Mouse (Mus musculus): Measurements from ENCODE around the gene Phlpp2. TPM values are rescaled to one million over a fixed set of nuclear protein-coding genes. Genes with fewer than 3 reads are reported as not detected.

The Phlpp2 gene
- polyA plus RNA-seq, 1 experiment from 2014 or later = 4.1 TPM

DNA sequence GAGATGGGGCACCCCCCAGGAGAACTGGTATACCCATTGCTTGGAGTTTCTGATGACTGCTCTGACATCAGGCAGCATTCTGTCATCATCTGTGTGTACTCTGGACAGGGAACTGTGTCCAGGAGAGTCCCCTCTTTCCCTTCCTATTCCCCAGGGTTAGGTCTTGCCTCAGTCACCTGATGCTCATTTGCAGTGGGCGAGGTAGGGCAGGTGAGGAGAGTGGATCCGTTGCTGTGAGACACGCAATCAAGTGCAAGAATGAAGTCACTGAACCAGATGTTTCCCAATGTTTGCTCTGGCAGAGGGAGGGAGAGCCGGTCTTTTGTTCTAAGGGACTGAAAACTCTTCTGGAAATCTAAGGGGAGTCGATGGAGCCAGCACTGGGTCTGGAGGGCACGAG is 111.0 kb downstream of the Phlpp2 start:
- H3K9ac ChIP-seq = no peak overlapping the region
- H3K36me3 ChIP-seq = no peaks in the 10 kb centered on the region
- H3K4me1 ChIP-seq (replicated peaks) = peaks cover 9% of the 10 kb centered on the region; the same call in 1 of the 2 replicates
- no peak for ATAC-seq (ENCODE audit: low FRiP score)
- H3K27ac ChIP-seq = no peak overlapping the region
- H3K4me3 ChIP-seq = no peak overlapping the region
- no peak overlapping the region for H3K4me2 ChIP-seq
- H3K9me3 ChIP-seq = no peaks in the 10 kb centered on the region
- H3K27me3 ChIP-seq = no peaks in the 10 kb centered on the region
- 78% methylated on average over 6 of the region's 6 CpGs for WGBS

DNA sequence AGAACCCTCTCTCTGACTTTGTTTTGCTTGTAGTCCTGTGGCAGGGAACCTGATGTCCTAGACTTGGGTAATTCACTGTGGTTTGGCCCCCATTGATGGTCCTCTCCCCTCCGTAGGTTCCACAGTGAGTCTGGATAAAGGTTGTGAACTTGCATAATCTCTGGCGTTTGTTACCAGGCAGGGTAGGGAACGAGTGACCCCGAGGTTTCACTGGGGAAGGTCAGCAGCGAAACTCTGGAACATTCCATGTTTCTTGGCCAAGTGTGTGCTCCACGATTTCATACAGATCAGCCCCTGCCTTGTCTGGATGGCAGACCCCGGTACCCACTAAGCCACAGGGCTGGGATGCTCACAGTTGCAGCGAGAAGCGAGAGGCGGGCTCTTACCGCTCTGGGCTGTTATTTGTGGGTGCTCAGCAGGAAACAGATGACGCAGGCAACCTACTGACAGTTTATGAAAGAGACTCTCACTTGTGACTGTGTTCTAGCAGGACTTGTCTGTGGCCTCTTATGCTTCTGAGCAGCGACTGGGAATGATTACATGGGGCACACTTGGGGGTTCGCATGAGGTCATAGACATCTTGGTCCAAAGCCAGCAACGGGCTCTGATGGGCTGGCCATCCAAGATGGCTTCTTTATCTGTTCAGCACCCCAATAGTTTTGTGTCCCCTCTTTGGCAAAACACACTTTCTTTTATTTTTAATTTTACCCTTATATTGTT is 114.2 kb downstream of the Phlpp2 start:
- Histone ChIP-seq H3K4me1 (replicated peaks) (peaks cover 11% of the 10 kb centered on the region; the same call in 1 of the 2 replicates), H3K9ac (no peak overlapping the region), H3K9me3 (no peaks in the 10 kb centered on the region), H3K4me3 (no peak overlapping the region), H3K4me2 (no peak overlapping the region), H3K27me3 (no peaks in the 10 kb centered on the region), H3K27ac (no peak overlapping the region), H3K36me3 (no peaks in the 10 kb centered on the region)
- 73% methylated on average over 15 of the region's 15 CpGs for WGBS
- no peak for ATAC-seq (ENCODE audit: low FRiP score)

DNA sequence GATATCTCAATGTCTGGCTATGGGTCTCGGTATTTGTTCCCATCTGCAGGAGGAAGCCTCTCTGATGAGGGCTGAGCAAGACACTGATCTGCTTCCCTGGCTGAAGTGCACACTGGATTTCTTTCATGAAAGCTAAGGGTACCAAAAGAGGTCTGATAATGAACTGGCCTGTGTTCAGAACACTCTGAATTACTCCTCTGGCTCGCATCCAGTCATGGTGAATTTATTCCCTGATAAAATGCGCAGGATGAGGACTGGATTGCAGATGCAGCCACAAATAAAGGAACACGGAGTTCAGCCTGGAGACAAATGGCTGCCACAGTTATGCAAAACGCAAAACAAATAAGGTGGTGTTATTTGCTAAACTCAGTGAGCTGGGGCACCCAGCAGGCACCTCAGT is 115.6 kb downstream of the Phlpp2 start:
- H3K4me2 ChIP-seq = no peak overlapping the region
- no peak overlapping the region for H3K9ac ChIP-seq
- 25% methylated on average over 5 of the region's 5 CpGs for WGBS
- H3K4me1 ChIP-seq (replicated peaks) = peaks cover 11% of the 10 kb centered on the region; the same call in 1 of the 2 replicates
- H3K27me3 ChIP-seq = no peaks in the 10 kb centered on the region
- no peaks in the 10 kb centered on the region for H3K9me3 ChIP-seq
- H3K36me3 ChIP-seq = no peaks in the 10 kb centered on the region
- no peak overlapping the region for H3K4me3 ChIP-seq
- H3K27ac ChIP-seq = peak overlapping the region; percentile 63
- no peak for ATAC-seq (ENCODE audit: low FRiP score)

DNA sequence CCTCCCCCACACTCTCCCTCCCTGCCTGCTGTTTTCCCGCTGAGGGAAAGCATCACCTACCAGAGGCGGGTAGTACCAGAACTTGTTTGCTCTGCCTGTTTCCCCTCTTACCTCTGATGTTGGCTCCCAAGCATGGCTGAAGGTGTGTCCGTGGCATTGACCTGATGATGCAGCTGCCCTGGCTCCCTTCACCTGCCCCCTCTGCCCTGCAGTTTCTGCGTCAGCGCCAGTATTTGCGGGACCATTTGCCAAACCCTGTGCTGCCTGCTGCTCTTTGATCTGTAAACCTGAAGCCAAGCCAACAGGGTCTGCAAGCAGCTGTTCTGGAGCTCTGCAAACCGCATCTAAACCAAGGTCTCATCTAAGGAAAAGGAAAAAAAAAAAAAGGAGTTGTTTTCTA is 118.0 kb downstream of the Phlpp2 start:
- Histone ChIP-seq H3K9ac (no peak overlapping the region), H3K4me3 (no peak overlapping the region), H3K36me3 (no peaks in the 10 kb centered on the region), H3K4me2 (no peak overlapping the region), H3K4me1 (replicated peaks) (peaks cover 11% of the 10 kb centered on the region; the same call in 1 of the 2 replicates), H3K27me3 (no peaks in the 10 kb centered on the region), H3K27ac (no peak overlapping the region), H3K9me3 (no peaks in the 10 kb centered on the region)
- WGBS = 83% methylated on average over 7 of the region's 7 CpGs
- ATAC-seq (ENCODE audit: low FRiP score) = no peak

DNA sequence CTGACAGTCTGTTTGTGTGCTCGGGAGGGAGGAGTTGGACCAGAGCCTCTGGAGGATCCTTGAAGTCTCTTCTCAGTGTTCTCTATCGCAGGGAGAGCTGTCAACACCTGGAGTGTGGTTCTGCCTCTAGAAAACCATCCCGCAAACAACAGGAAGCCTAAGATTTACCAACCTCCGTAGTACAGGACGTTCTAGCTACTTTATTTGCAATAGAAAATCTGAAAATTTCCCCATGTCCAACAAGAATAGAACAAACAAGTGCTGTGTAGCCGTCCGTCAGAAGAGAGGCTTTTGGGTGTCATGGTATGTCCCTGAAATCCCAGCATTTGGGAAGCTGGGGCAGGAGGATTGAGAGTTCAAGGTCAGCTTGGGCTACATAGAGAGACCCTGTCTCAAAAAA is 119.4 kb downstream of the Phlpp2 start:
- ATAC-seq (ENCODE audit: low FRiP score) = no peak
- no peaks in the 10 kb centered on the region for H3K27me3 ChIP-seq

DNA sequence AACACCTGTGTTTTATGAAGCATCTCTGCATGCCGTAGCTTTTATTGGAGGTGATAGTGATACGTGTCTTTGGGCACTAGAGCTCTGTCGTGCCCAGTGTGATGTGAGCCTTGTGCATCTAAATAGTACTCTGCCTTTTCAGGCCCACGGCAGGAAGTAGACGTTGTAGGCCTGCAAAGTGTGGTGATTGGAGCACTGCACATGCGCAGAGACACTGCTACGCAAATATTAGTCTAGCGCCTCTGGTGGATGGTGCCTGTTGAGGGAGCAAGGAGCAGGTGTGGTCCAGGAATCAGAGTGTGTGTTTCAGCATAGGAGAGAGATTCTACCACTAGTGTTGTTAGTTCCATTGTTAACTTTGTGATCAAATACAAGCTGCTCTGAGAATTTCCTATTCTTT is 120.8 kb downstream of the Phlpp2 start:
- H3K4me2 ChIP-seq = no peak overlapping the region
- no peaks in the 10 kb centered on the region for H3K36me3 ChIP-seq
- no peak for ATAC-seq (ENCODE audit: low FRiP score)
- H3K9me3 ChIP-seq = no peaks in the 10 kb centered on the region
- no peak overlapping the region for H3K9ac ChIP-seq
- no peak overlapping the region for H3K27ac ChIP-seq
- H3K27me3 ChIP-seq = no peaks in the 10 kb centered on the region
- peaks cover 4% of the 10 kb centered on the region; the same call in 1 of the 2 replicates for H3K4me1 ChIP-seq (replicated peaks)
- no peak overlapping the region for H3K4me3 ChIP-seq
- 92% methylated on average over 8 of the region's 8 CpGs for WGBS

More for the DNA sequence above, 119.4 kb downstream of the Phlpp2 start:
- Histone ChIP-seq H3K4me1 (replicated peaks) (peaks cover 11% of the 10 kb centered on the region; the same call in 1 of the 2 replicates), H3K9me3 (no peaks in the 10 kb centered on the region), H3K36me3 (no peaks in the 10 kb centered on the region), H3K4me3 (no peak overlapping the region), H3K27ac (no peak overlapping the region), H3K9ac (no peak overlapping the region), H3K4me2 (no peak overlapping the region)
- 87% methylated on average over 7 of the region's 7 CpGs for WGBS

DNA sequence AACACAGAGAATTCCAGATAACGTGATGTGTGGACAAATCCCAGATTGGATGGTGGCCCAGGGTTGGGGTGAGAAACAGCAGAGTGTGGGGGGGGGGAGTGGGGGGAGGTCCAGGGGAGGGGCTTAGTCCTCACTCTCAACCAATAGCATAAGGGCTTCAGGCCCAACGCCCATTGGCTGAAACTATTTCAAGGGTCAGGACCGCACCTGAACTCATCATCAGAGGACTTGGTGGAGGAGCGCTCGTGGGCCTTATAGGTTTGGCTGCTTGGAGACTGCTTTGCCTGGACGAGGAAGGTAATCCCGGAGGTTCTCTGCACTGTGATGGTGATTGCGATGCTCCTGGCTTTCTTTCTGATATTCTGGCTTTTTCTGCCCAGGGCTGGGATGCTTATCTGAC is 121.9 kb downstream of the Phlpp2 start, which contains the start of gene Tat:
Tat (plus strand) TSS at position 214 of the 400 bp plus-strand sequence.
- Histone ChIP-seq H3K27me3 (no peaks in the 10 kb centered on the region), H3K4me2 (no peak within 1 kb of the TSS), H3K9ac (no peak within 1 kb of the TSS), H3K4me3 (no peak within 1 kb of the TSS), H3K36me3 (no peaks in the 10 kb centered on the region), H3K27ac (no peak within 1 kb of the TSS), H3K4me1 (replicated peaks) (no peaks in the 10 kb centered on the region), H3K9me3 (no peaks in the 10 kb centered on the region)
- ATAC-seq (ENCODE audit: low FRiP score) = no peak
- 81% methylated on average over 8 of the region's 8 CpGs for WGBS

DNA sequence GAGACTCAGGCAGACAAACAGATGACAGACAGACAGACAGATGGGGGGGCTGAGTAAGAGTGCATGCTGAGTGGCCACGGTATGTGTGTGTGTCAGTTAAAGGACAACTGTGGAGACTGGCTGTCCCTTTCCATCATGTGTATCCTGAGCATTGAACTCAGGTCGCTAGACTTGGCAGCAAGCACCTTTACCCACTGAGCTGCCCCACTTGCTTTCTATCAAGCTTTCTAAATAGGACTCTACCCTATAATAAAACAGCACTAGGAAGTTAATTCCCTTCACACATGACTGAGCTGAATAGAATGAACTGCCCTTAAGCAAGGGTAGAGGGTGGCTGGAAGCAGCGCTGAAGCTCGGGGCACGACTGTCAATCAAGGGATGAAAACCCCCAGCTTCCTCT is 123.8 kb downstream of the Phlpp2 start:
- 76% methylated on average over 5 of the region's 5 CpGs for WGBS
- no peak for ATAC-seq (ENCODE audit: low FRiP score)
- no peak overlapping the region for H3K9ac ChIP-seq
- H3K4me1 ChIP-seq (replicated peaks) = no peaks in the 10 kb centered on the region
- H3K4me2 ChIP-seq = no peak overlapping the region
- no peaks in the 10 kb centered on the region for H3K36me3 ChIP-seq
- H3K4me3 ChIP-seq = no peak overlapping the region
- no peak overlapping the region for H3K27ac ChIP-seq
- H3K9me3 ChIP-seq = no peaks in the 10 kb centered on the region
- no peaks in the 10 kb centered on the region for H3K27me3 ChIP-seq

DNA sequence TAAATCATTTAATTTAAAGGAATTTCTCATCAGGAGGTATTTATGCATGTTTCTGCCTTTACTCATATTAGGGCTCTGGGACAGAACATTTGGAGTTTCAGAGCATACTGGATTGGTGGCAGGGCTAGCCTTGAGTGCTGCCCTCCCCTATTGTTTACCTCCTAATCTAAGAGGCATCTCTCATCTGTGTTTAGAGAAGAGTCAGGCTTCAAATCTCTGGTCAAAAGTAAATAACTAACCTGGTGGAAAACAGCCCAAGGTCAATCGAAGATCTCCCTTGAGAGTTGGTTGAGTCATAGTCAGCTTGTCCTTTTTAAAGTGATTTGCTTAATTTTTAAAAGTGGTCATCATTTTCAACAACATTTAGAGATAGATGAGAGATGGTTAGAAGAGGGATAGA is 124.6 kb downstream of the Phlpp2 start:
- 80% methylated on average over 1 of the region's 1 CpGs for WGBS
- no peaks in the 10 kb centered on the region for H3K27me3 ChIP-seq
- H3K9me3 ChIP-seq = no peaks in the 10 kb centered on the region
- no peaks in the 10 kb centered on the region for H3K4me1 ChIP-seq (replicated peaks)
- H3K4me2 ChIP-seq = no peak overlapping the region
- no peak overlapping the region for H3K9ac ChIP-seq
- H3K27ac ChIP-seq = no peak overlapping the region
- no peak overlapping the region for H3K4me3 ChIP-seq
- no peak for ATAC-seq (ENCODE audit: low FRiP score)
- no peaks in the 10 kb centered on the region for H3K36me3 ChIP-seq

Other genes with a start within 250 kb of the Phlpp2 start
- gene Ist1, start 175.3 kb upstream of the Phlpp2 start, polyA plus RNA-seq (2015; fragmentation: Nextera tagmentation; extraction: Ambion mirVana) = 180 and 182 TPM in 2 replicates
- gene Zfp821, start 163.0 kb upstream of the Phlpp2 start, polyA plus RNA-seq (2015; fragmentation: Nextera tagmentation; extraction: Ambion mirVana) = 77.0 and 78.9 TPM in 2 replicates
- gene Atxn1l, start 130.8 kb upstream of the Phlpp2 start, polyA plus RNA-seq (2015; fragmentation: Nextera tagmentation; extraction: Ambion mirVana) = 3.8 and 4.4 TPM in 2 replicates
- gene Ap1g1, start 90.0 kb upstream of the Phlpp2 start, polyA plus RNA-seq (2015; fragmentation: Nextera tagmentation; extraction: Ambion mirVana) = 49.7 and 51.4 TPM in 2 replicates
- gene Marveld3, start 93.7 kb downstream of the Phlpp2 start, polyA plus RNA-seq (2015; fragmentation: Nextera tagmentation; extraction: Ambion mirVana) = 1.2 and 2.0 TPM in 2 replicates
- not detected in 2 replicates for gene Tat, start 121.9 kb downstream of the Phlpp2 start, polyA plus RNA-seq (2015; fragmentation: Nextera tagmentation; extraction: Ambion mirVana)
- gene Chst4, start 171.2 kb downstream of the Phlpp2 start, polyA plus RNA-seq (2015; fragmentation: Nextera tagmentation; extraction: Ambion mirVana) = not detected in 2 replicates
- 18.3 TPM in 2 replicates for gene Zfp612, start 211.2 kb downstream of the Phlpp2 start, polyA plus RNA-seq (2015; fragmentation: Nextera tagmentation; extraction: Ambion mirVana)
- gene Gm21964, start 232.7 kb downstream of the Phlpp2 start, polyA plus RNA-seq (2015; fragmentation: Nextera tagmentation; extraction: Ambion mirVana) = not detected in 2 replicates
- gene Gm17720, start 234.2 kb downstream of the Phlpp2 start, polyA plus RNA-seq (2015; fragmentation: Nextera tagmentation; extraction: Ambion mirVana) = not detected in 2 replicates

All from hindbrain, embryonic 13.5 days (tissue).